Mouse (Mus musculus) kidney, postnatal 0 days (tissue): Measurements from ENCODE around the gene Tenm4. TPM values are rescaled to one million over a fixed set of nuclear protein-coding genes. Genes with fewer than 3 reads are reported as not detected.

ENCODE experiments used
- ATAC-seq: fragments of 200-750 bp; cut with Nextera tagmentation; replicated peaks from 2 replicates; pipeline ENCODE4 v1.8.0; 2017; ENCODE audit warnings: low read depth, moderate number of reproducible peaks, moderate TSS enrichment, moderate library complexity; ENCODE audit not compliant: low FRiP score
- DNase-seq: peaks from one replicate; pipeline ENCODE4 v3.0.0-alpha.2; 2016; ENCODE audit warnings: low spot score
- H3K27ac ChIP-seq: fragments of 300-500 bp; sonication (generic); 2 replicates; pipeline ENCODE4 v1.5.1; 2014; ENCODE audit warnings: mild to moderate bottlenecking
- H3K27me3 ChIP-seq: fragments of 300-500 bp; sonication (generic); 2 replicates; pipeline ENCODE4 v1.6.1; 2014; ENCODE audit warnings: low read length, mixed read lengths; ENCODE audit not compliant: insufficient read depth
- H3K36me3 ChIP-seq: fragments of 300-500 bp; sonication (generic); 2 replicates; pipeline ENCODE4 v1.6.1; 2014; ENCODE audit warnings: low read length, mixed read lengths; ENCODE audit not compliant: insufficient read depth
- H3K4me1 ChIP-seq: fragments of 300-500 bp; sonication (generic); replicated peaks from 2 replicates; pipeline ENCODE4 v1.6.1; 2014; ENCODE audit warnings: antibody characterized with exemption, low read length, mixed read lengths; ENCODE audit not compliant: insufficient read depth
- H3K4me2 ChIP-seq: fragments of 300-500 bp; sonication (generic); 2 replicates; pipeline ENCODE4 v1.6.1; 2014; ENCODE audit warnings: mild to moderate bottlenecking, low read length, moderate library complexity, mixed read lengths
- H3K4me3 ChIP-seq: fragments of 300-500 bp; sonication (generic); replicated peaks from 2 replicates; pipeline ENCODE4 v1.5.1; 2014; ENCODE audit warnings: low read depth, low read length
- H3K9ac ChIP-seq: fragments of 300-500 bp; sonication (generic); 2 replicates; pipeline ENCODE4 v1.6.1; 2014; ENCODE audit warnings: low read depth, low read length
- H3K9me3 ChIP-seq: fragments of 300-500 bp; sonication (generic); replicated peaks from 2 replicates; pipeline ENCODE4 v1.6.1; 2016; ENCODE audit warnings: low read length, inconsistent platforms, mixed read lengths
- CTCF ChIP-seq: IDR thresholded peaks from 2 replicates; pipeline ENCODE4 v1.5.1; 2016; ENCODE audit warnings: antibody characterized with exemption, low read depth, mild to moderate bottlenecking, moderate library complexity
- WGBS: fragments of 180-500 bp; shearing (Covaris S2); extraction: QIAGEN DNeasy Blood & Tissue Kit; methylation state at CpG from one replicate; pipeline ENCODE4 v1.1.7; 2014; 5-methylcytosine and 5-hydroxymethylcytosine counted together
- polyA plus RNA-seq: library from polyadenylated mRNA; unstranded; fragments of >200 nt; fragmentation: Nextera tagmentation; extraction: Ambion mirVana; gene quantifications from 2 replicates; pipeline ENCODE4 v1.2.1, GENCODE M21; 2015

Tenm4 gene
- polyA plus RNA-seq, 1 experiment from 2014 or later, result 22.6 TPM

DNA sequence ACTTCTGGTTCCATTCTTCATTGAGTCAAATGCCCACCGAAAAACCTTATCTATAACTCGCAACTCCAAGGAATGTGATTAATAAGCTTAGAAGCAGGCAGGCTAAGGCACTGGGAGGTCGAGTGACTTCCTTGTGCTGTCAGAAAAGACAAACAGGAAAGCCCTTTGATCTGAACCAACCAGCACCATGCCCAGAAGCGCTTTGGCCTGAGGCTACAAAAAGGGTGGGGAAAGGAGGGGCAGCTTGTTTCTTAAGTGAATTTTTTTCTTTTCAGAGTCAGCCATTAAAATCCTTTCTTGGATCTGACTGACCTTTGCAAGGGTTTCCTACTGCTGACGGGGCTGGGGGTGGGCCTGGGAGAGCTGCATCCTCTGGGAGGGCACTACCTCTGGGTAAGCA lies 731.1 kb downstream of the Tenm4 start:
- Histone ChIP-seq H3K9ac (no peak overlapping the region), H3K4me2 (no peak overlapping the region), H3K27ac (no peak overlapping the region), H3K4me1 (peaks cover 5% of the 10 kb centered on the region; the same call in 1 of the 2 replicates), H3K27me3 (no peaks in the 10 kb centered on the region), H3K36me3 (peaks cover 9% of the 10 kb centered on the region; the same call in 1 of the 2 replicates), H3K9me3 (no peaks in the 10 kb centered on the region), H3K4me3 (no peak overlapping the region)
- 44% methylated on average over 5 of the region's 5 CpGs for WGBS
- DNase-seq, result no peak
- 0 out of 2 replicates have a peak, but pooled peaks have one; percentile 34 for ATAC-seq
- no peak for TF ChIP-seq CTCF

DNA sequence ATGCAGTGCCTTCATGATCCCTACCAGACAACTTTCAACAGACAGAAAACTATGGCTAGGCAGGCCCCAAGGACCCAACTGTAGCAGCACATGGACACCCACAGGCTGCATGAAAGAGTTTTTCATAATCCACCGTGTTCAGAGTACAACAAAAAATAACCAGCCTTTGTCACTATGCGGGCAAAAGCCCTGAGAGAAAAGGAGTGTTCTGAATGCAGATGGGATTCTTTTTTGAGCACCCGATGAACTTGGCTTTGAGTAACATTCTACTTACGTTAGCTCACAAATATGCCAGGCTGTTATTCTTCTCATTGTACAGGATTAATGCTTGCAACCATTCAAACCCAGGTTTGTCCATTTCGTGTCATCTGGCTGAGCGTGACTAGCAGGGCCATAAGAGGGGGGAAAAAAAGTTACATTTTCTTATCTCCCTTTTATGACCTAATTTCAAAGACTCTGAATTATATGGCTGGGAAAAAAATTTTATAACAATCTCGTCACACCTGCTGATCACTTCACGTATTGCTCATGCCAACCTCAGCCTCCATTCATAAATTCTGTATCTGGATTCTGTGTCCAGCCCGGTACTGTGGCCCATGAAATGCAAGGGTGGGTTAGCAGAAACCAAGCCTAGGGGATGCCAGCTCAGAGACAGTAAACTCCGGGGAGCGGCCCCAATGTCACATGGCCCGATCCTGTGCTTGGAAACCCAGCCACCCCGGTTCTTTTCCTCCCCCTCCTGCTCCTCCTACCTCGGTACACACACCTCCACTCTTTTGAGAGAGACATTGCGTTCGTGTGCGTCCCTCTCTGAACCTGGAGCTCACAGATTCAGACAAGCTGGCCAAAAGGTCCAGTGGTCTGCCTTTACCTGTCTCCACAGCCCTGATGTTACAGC lies 732.3 kb downstream of the Tenm4 start:
- Histone ChIP-seq H3K4me1 (peaks cover 5% of the 10 kb centered on the region; the same call in 1 of the 2 replicates), H3K36me3 (peaks cover 9% of the 10 kb centered on the region; the same call in 1 of the 2 replicates), H3K9ac (no peak overlapping the region), H3K9me3 (no peaks in the 10 kb centered on the region), H3K4me2 (no peak overlapping the region), H3K27me3 (no peaks in the 10 kb centered on the region), H3K4me3 (no peak overlapping the region), H3K27ac (no peak overlapping the region)
- DNase-seq (no peak), ATAC-seq (no peak)
- no peak for TF ChIP-seq CTCF
- 87% methylated on average over 17 of the region's 17 CpGs for WGBS

DNA sequence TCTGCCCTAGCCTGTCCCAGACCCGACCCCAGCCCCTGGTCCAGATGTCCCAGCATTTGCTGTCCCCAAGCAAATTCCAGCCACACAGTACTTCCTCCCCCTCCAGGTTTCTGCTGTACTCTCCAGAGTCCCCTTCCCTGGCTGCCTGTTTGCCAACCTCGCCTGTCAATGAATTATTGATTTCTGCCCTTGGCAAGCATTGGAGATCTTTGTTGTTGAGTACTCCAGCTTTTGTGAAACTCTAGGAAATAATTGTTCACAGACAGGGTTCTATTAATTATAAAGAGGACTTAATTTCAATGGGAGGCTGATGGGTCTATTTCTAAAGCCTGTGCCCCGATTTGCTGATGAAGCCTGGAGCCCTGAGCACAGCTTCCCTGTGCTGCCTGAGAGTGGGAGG lies 733.4 kb downstream of the Tenm4 start:
- Histone ChIP-seq H3K9ac (no peak overlapping the region), H3K4me1 (peaks cover 1% of the 10 kb centered on the region; the same call in 1 of the 2 replicates), H3K4me2 (no peak overlapping the region), H3K9me3 (no peaks in the 10 kb centered on the region), H3K36me3 (peaks cover 9% of the 10 kb centered on the region; the same call in 1 of the 2 replicates), H3K27ac (no peak overlapping the region), H3K4me3 (no peak overlapping the region), H3K27me3 (no peaks in the 10 kb centered on the region)
- no peak for ATAC-seq
- DNase-seq, result no peak
- WGBS, result 71% methylated on average over 3 of the region's 3 CpGs
- TF ChIP-seq CTCF, result no peak

DNA sequence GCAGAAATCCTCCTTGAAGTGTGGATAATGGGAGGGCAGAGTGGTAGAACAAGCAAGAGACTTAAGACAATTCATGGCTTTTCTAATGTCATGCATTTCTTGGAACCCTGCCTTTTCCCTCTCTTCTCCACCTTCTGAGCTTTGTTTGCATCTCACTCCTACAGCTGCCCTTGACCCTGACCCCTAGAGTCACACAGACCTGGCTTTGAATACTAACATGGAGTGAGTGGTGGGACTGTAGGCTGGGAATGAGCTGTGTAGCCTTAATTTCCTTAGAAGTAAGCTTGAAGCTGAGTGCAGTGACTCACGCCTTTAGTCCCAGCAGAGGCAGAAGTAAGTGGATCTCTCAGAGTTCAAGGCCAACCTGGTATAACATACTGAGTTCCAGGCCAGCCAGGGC lies 733.9 kb downstream of the Tenm4 start:
- TF ChIP-seq CTCF, result no peak
- no peak for DNase-seq
- no peaks in the 10 kb centered on the region for H3K27me3 ChIP-seq
- H3K27ac ChIP-seq, result no peak overlapping the region
- ATAC-seq, result no peak
- no peak overlapping the region for H3K4me3 ChIP-seq
- H3K4me1 ChIP-seq, result no peaks in the 10 kb centered on the region
- H3K4me2 ChIP-seq, result no peak overlapping the region
- no peak overlapping the region for H3K9ac ChIP-seq
- WGBS, result 88% methylated on average over 1 of the region's 1 CpGs
- no peaks in the 10 kb centered on the region for H3K9me3 ChIP-seq
- peaks cover 9% of the 10 kb centered on the region; the same call in 1 of the 2 replicates for H3K36me3 ChIP-seq

DNA sequence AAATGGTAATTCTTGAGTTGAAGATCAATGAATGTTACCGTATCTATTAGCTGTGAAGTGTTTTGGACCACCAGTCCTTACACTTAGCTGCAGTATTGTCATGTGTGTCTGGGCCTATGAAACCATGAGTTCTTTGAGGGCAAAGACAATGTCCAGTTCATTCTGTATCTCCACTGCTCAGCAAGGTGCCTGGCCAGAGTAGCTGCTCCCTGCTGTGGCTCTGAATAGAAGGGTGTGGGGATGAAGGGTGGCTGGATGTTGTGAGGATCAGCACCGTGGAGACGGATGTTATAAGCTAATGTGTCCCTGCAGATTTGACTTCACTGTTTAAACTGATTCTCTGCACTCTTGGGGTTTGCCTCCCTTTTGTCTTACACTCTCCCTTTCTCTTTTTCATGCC lies 734.4 kb downstream of the Tenm4 start:
- no peak for ATAC-seq
- no peak overlapping the region for H3K9ac ChIP-seq
- H3K27me3 ChIP-seq, result no peaks in the 10 kb centered on the region

DNA sequence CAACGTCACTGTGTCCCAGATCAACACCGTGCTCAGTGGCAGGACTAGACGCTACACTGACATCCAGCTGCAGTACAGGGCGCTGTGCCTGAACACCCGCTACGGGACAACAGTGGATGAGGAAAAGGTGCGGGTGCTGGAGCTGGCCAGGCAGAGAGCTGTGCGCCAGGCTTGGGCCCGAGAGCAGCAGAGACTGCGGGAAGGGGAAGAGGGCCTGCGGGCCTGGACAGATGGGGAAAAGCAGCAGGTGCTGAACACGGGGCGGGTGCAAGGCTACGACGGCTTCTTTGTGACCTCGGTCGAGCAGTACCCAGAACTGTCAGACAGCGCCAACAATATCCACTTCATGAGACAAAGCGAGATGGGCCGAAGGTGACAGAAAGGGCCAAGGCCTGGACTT lies 735.2 kb downstream of the Tenm4 start:
- Histone ChIP-seq H3K4me2 (no peak overlapping the region), H3K4me1 (no peaks in the 10 kb centered on the region), H3K36me3 (peaks cover 9% of the 10 kb centered on the region; the same call in 1 of the 2 replicates), H3K27me3 (no peaks in the 10 kb centered on the region), H3K9ac (no peak overlapping the region), H3K4me3 (no peak overlapping the region), H3K9me3 (no peaks in the 10 kb centered on the region), H3K27ac (no peak overlapping the region)
- 93% methylated on average over 20 of the region's 20 CpGs for WGBS
- no peak for ATAC-seq
- TF ChIP-seq CTCF, result no peak
- no peak for DNase-seq

More for the DNA sequence above, 734.4 kb downstream of the Tenm4 start:
- WGBS, result 95% methylated on average over 3 of the region's 3 CpGs
- Histone ChIP-seq H3K36me3 (peaks cover 9% of the 10 kb centered on the region; the same call in 1 of the 2 replicates), H3K9me3 (no peaks in the 10 kb centered on the region), H3K27ac (no peak overlapping the region), H3K4me2 (no peak overlapping the region), H3K4me1 (no peaks in the 10 kb centered on the region), H3K4me3 (no peak overlapping the region)
- no peak for DNase-seq
- no peak for TF ChIP-seq CTCF
